Mouse (Mus musculus): ENCODE measurements around the gene Gm13306. TPM values are rescaled to one million over a fixed set of nuclear protein-coding genes. Genes with fewer than 3 reads are reported as not detected.
"Not testable (repeated sequence)": the region's sequence is repeated elsewhere in the genome, so short reads cannot be mapped to it uniquely, and the experiment has no call there.

The Gm13306 gene
- 0.28 TPM in 1 of 2 replicates, not detected in the other for polyA plus RNA-seq (2015; fragmentation: Nextera tagmentation; extraction: Ambion mirVana)

GRCm38 (mm10) chr4:42153136-42153535 lies at the start of gene Gm13306:
Gm13306 (plus strand) TSS chr4:42153436.
- no CpG with 5 or more reads among the region's 9 CpGs for WGBS
- not testable (repeated sequence) for H3K9ac ChIP-seq (ENCODE audit: low read depth, low read length); ATAC-seq (replicated peaks; ENCODE audit: low FRiP score, low read depth); H3K36me3 ChIP-seq (ENCODE audit: insufficient read depth, low read length); H3K4me1 ChIP-seq (replicated peaks; ENCODE audit: insufficient read depth, low read length); H3K27me3 ChIP-seq (ENCODE audit: insufficient read depth, low read length); H3K9me3 ChIP-seq (replicated peaks; ENCODE audit: low read length); H3K4me3 ChIP-seq (replicated peaks; ENCODE audit: low read depth, low read length); H3K4me2 ChIP-seq (ENCODE audit: low read length); DNase-seq (ENCODE audit: low spot score); H3K27ac ChIP-seq

- not testable (repeated sequence) for H3K36me3 ChIP-seq (ENCODE audit: insufficient read depth, low read length); H3K9ac ChIP-seq (ENCODE audit: low read depth, low read length); H3K4me3 ChIP-seq (replicated peaks; ENCODE audit: low read depth, low read length); DNase-seq (ENCODE audit: low spot score); H3K4me2 ChIP-seq (ENCODE audit: low read length); ATAC-seq (replicated peaks; ENCODE audit: low FRiP score, low read depth); H3K27me3 ChIP-seq (ENCODE audit: insufficient read depth, low read length); H3K27ac ChIP-seq; H3K9me3 ChIP-seq (replicated peaks; ENCODE audit: low read length); H3K4me1 ChIP-seq (replicated peaks; ENCODE audit: insufficient read depth, low read length)
- WGBS = no CpG with 5 or more reads among the region's 5 CpGs
These were observed 38.7 kb upstream of the Gm13306 start, which contains the start of gene Gm13304 for GRCm38 (mm10) chr4:42114517-42114916. Gm13304 (plus strand) TSS chr4:42114817.

GRCm38 (mm10) chr4:42168503-42168902 lies 15.3 kb downstream of the Gm13306 start, which contains the start of gene Gm13305:
Gm13305 (minus strand) TSS chr4:42168603.
- not testable (repeated sequence) for DNase-seq (ENCODE audit: low spot score); H3K4me3 ChIP-seq (replicated peaks; ENCODE audit: low read depth, low read length); H3K9ac ChIP-seq (ENCODE audit: low read depth, low read length); H3K9me3 ChIP-seq (replicated peaks; ENCODE audit: low read length); H3K36me3 ChIP-seq (ENCODE audit: insufficient read depth, low read length); H3K27me3 ChIP-seq (ENCODE audit: insufficient read depth, low read length); H3K4me1 ChIP-seq (replicated peaks; ENCODE audit: insufficient read depth, low read length); H3K4me2 ChIP-seq (ENCODE audit: low read length); ATAC-seq (replicated peaks; ENCODE audit: low FRiP score, low read depth); H3K27ac ChIP-seq
- no CpG with 5 or more reads among the region's 7 CpGs for WGBS

- no CpG with 5 or more reads among the region's 4 CpGs for WGBS
- not testable (repeated sequence) for H3K9me3 ChIP-seq (replicated peaks; ENCODE audit: low read length); H3K36me3 ChIP-seq (ENCODE audit: insufficient read depth, low read length); H3K9ac ChIP-seq (ENCODE audit: low read depth, low read length); ATAC-seq (replicated peaks; ENCODE audit: low FRiP score, low read depth); DNase-seq (ENCODE audit: low spot score); H3K4me1 ChIP-seq (replicated peaks; ENCODE audit: insufficient read depth, low read length); H3K4me2 ChIP-seq (ENCODE audit: low read length); H3K27ac ChIP-seq; H3K27me3 ChIP-seq (ENCODE audit: insufficient read depth, low read length); H3K4me3 ChIP-seq (replicated peaks; ENCODE audit: low read depth, low read length)
These were observed 25.0 kb downstream of the Gm13306 start for GRCm38 (mm10) chr4:42178243-42178642.

GRCm38 (mm10) chr4:42183234-42184197 lies 30.3 kb downstream of the Gm13306 start:
- not testable (repeated sequence) for ATAC-seq (replicated peaks; ENCODE audit: low FRiP score, low read depth)

GRCm38 (mm10) chr4:42184324-42184979 lies 31.2 kb downstream of the Gm13306 start:
- H3K9ac ChIP-seq (ENCODE audit: low read depth, low read length); H3K9me3 ChIP-seq (replicated peaks; ENCODE audit: low read length); ATAC-seq (replicated peaks; ENCODE audit: low FRiP score, low read depth); H3K27me3 ChIP-seq (ENCODE audit: insufficient read depth, low read length); H3K36me3 ChIP-seq (ENCODE audit: insufficient read depth, low read length); H3K4me1 ChIP-seq (replicated peaks; ENCODE audit: insufficient read depth, low read length); DNase-seq (ENCODE audit: low spot score); H3K4me3 ChIP-seq (replicated peaks; ENCODE audit: low read depth, low read length); H3K27ac ChIP-seq; H3K4me2 ChIP-seq (ENCODE audit: low read length): not testable (repeated sequence)
- no CpG with 5 or more reads among the region's 58 CpGs for WGBS

More at GRCm38 (mm10) chr4:42183234-42184197, 30.3 kb downstream of the Gm13306 start:
- H3K4me1 ChIP-seq (replicated peaks; ENCODE audit: insufficient read depth, low read length); H3K27me3 ChIP-seq (ENCODE audit: insufficient read depth, low read length); H3K9ac ChIP-seq (ENCODE audit: low read depth, low read length); H3K27ac ChIP-seq; DNase-seq (ENCODE audit: low spot score); H3K9me3 ChIP-seq (replicated peaks; ENCODE audit: low read length); H3K36me3 ChIP-seq (ENCODE audit: insufficient read depth, low read length); H3K4me2 ChIP-seq (ENCODE audit: low read length); H3K4me3 ChIP-seq (replicated peaks; ENCODE audit: low read depth, low read length): not testable (repeated sequence)
- WGBS = no CpG with 5 or more reads among the region's 31 CpGs

- not testable (repeated sequence) for H3K27ac ChIP-seq; H3K4me3 ChIP-seq (replicated peaks; ENCODE audit: low read depth, low read length); H3K4me2 ChIP-seq (ENCODE audit: low read length); DNase-seq (ENCODE audit: low spot score); H3K9me3 ChIP-seq (replicated peaks; ENCODE audit: low read length); H3K9ac ChIP-seq (ENCODE audit: low read depth, low read length); H3K27me3 ChIP-seq (ENCODE audit: insufficient read depth, low read length); H3K36me3 ChIP-seq (ENCODE audit: insufficient read depth, low read length); H3K4me1 ChIP-seq (replicated peaks; ENCODE audit: insufficient read depth, low read length)
- ATAC-seq (replicated peaks; ENCODE audit: low FRiP score, low read depth) = 0 out of 2 replicates have a peak, but pooled peaks have one; percentile 36
- no CpG with 5 or more reads among the region's 25 CpGs for WGBS
These were observed 31.7 kb downstream of the Gm13306 start for GRCm38 (mm10) chr4:42184980-42185372.
